Mouse (Mus musculus): Measurements from ENCODE around the gene Ano9. TPM values are rescaled to one million over a fixed set of nuclear protein-coding genes. Genes with fewer than 3 reads are reported as not detected.
A peak's percentile ranks its signal among the peaks of the same experiment; 100 is the strongest.

Ano9 gene
- total RNA-seq, 2 experiments from 2014 or later: 0.10 to 0.29 TPM

DNA sequence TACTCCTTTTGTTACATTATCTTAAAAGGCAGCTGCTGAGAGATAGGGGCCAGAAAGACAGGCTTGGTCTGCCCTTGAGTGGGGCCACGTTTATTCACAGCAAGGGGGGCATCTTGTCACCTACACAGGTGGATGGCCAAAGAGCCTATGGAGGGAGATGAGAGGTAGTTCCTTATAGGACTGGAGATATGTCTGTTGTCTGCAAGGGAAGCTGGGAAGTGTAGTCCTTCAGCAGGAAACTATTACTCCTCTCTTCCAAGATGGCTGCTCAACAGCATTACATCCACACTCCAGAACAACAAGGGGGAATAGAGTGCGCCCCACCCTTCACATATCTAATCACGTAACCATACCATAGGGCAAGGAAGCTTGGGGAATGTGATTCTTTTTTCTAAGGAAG lies 1.9 kb upstream of the Ano9 start:
- no peak for DNase-seq
- intact Hi-C loops (cut with DNase I): no loop called here

DNA sequence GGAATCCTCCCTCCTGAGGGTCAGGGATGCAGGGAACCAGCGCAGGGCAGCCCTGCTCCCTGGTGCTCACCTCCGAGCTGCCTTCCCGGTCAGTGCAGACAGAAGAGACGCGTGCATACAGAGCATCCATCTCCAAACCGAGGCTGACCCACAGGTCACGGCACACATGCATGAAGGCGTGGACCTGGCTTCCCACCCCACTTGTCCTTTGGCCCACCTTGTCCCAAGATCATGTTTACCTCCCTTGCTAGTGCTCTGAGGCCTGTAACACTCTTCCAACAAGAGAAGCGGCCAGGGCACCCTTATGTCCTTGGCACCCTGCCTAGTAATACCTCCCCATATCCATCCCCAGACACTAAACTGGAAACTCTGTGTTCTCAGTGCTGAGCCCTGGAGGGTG lies 1.7 kb downstream of the Ano9 start:
- intact Hi-C loops (cut with DNase I): loop anchor here (2.0 kb wide), 1 partner anchor 15 kb away; the partner anchor contains the start of gene Sigirr
- DNase-seq: no peak

DNA sequence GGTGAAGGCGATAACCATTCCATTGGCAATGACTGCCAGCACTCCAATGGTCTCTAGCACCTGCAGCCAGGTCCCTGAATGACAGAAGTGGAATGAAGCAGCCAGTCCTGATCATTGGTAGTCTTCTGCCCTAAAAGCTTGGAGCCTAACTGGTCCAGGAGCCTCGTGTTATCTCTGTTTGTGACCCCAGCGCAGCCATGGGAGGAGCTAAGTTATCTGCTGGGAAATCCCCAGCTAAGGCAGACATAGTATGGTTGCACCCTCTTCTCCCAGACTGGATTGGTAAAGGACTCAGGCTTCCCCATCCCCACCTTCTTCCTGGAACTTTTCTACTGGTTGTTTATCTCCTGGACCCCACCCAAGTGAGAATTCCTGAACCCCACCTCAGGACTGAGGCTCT lies 14.4 kb downstream of the Ano9 start:
- intact Hi-C loops (cut with DNase I): no loop called here
- DNase-seq: no peak

DNA sequence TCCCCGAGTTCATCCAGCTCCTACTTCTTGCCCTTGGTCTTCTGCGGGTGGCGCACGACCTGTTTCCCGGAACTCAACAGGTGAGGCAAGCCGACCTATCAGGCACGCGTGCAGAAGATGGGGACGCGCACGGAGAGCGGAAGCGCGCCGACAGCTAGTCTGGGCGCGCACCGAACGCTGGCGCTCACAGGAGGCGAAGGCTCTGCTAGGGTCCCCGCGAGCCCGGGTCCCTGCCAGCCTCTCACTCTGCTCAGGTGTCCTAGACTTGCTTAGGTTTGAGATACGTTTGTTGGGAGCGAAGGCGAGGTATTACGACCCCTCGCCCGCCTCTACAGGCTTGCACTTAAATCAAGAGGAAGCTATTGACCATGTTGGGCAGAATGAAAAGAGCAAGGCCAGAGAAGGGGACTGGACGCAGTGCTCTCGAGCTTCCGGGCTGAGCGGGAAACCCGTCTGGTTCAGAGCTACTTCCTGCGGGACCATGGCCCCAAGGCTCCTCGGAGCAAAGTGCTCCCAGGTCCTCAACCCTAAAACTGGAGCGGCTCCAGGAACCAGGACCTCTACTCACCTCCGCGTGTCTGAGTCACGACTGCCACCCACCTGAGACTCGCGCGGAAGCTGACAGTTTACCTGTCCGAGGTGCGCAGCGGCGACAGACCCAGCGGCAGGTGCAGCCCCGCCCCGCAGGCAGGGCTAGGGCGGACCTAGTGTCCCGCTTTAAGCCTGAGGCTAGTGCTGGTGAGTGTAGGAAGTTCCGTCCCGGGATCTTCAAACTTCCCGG lies 17.5 kb downstream of the Ano9 start, which contains the start of gene Sigirr:
Gene Sigirr, minus strand, starts transcription at position 662 of the 781 bp plus-strand sequence.
- DNase-seq: no peak
- intact Hi-C loops (cut with DNase I): loop anchor here (2.0 to 10.0 kb wide), 2 partner anchors 17 to 265 kb away; partner anchors contain the start of gene Ano9

DNA sequence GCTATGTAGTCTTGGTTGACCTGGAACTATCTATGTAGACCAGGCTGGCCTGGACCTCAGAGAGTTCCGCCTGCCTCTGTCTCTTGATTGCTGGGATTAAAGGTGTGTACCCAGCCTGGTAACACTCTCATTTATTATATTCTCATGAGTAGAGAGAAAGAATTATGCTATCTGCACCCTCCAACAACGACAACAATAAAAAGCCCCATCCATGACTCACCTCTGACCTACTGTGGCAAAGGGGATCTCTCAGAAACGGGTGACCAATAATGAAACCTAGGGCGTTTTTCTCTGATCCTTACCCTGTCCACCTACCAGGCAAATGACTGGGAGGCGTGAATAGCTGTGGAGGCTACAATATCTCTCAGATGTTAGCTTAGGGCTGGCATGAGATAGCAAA lies 20.4 kb downstream of the Ano9 start:
- no peak for DNase-seq
- intact Hi-C loops (cut with DNase I): loop anchor here (1.0 to 10.0 kb wide), 2 partner anchors 24 to 268 kb away; no protein-coding TSS in a partner anchor

DNA sequence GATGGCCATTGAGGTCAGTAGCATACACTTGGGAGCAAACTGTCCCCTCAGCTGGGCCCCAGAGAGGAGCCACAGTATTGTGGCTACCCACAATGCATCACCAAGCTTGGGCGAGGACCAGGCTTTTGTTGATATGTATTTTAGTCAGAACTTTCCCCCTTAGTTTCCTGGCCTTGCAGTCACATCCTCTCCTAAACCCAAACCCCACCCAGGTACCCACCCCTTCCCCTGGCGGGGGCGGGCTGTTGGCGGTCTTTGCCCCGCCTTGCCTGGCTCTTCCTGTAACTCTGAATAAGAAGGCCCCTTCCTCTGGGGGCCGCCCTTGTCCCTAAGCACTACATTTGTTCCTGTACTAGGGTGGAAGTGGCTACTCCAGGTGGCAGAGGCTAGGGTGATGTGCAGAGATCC lies 21.0 kb downstream of the Ano9 start:
- peak; percentile 71 for DNase-seq
- intact Hi-C loops (cut with DNase I): loop anchor here (1.0 to 10.0 kb wide), 2 partner anchors 25 to 268 kb away; no protein-coding TSS in a partner anchor

DNA sequence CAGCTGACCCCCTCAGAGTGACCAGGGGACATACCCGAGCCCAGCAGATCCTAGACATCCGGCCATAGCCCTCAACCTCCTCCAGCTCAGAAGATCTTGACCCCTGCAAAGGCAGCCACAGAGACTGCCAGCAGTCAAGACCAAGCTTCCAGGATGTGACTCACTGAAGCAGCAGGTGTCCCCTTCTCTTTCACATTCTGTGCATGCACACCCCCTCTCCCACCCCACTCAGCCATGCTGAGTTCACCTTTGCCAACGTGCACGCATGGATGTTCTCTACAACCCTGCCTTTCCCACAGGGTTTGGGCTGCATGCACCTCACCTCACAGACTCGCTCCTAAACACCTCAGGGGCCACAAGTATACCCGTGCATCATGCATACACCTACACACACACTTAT lies 21.6 kb downstream of the Ano9 start:
- intact Hi-C loops (cut with DNase I): loop anchor here (10.0 kb wide), 1 partner anchor 269 kb away; no protein-coding TSS in a partner anchor
- no peak for DNase-seq

DNA sequence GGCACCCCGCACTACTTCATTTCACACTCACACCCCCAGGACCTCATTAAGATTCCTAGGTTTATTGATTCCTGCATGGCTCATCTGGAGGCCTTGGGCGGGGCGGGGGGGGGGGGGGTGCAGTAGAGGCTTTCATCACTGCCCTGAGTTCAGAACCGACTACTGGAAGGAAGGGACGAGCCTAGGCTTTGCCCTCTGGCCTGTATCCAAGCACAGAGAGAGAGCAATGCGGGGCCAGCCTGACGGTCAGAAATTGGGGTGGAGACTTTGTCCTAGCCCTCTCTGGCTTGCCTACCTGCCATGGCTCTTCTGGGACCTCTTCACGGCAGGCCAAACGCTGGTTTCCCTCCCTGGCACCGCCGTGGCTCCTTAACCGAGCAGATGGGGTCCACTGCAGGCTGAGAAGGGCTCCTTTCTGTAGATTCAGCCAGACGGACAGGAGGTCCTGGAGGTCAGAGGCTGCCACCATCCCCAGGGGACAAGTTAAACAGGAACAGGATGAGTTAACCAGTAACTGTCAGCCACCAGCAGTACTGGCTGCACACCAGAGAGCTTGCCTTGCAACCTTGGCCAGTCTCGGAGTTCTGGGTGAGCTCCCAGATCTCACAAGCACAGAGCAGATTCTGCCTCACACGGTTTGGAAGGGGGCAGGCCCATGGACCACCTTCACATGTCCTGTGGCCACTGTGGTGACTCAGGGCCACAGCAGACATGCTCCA lies 23.0 kb downstream of the Ano9 start:
- intact Hi-C loops (cut with DNase I): loop anchor here (10.0 kb wide), 1 partner anchor 270 kb away; no protein-coding TSS in a partner anchor
- no peak for DNase-seq

DNA sequence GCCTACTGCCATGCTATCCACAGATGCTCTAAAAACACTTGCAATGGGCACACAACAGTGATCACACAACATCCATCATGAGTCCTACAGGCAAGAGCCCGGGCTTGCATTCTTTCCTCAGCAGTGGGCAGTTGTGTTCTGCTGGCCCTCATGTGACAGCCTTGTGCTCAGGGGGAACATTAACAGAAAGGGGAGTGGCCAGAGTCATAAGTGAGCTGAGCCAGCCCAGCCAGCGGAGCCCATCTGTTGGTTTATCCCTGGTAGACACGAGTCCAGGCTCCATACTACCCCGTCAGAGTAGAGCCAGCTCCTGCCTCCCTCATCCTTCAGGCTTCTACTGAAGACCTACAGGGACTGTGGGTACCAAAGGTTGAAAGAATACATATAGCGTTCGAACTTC lies 23.7 kb downstream of the Ano9 start:
- no peak for DNase-seq
- intact Hi-C loops (cut with DNase I): loop anchor here (2.0 to 10.0 kb wide), 2 partner anchors 37 to 271 kb away; no protein-coding TSS in a partner anchor

DNA sequence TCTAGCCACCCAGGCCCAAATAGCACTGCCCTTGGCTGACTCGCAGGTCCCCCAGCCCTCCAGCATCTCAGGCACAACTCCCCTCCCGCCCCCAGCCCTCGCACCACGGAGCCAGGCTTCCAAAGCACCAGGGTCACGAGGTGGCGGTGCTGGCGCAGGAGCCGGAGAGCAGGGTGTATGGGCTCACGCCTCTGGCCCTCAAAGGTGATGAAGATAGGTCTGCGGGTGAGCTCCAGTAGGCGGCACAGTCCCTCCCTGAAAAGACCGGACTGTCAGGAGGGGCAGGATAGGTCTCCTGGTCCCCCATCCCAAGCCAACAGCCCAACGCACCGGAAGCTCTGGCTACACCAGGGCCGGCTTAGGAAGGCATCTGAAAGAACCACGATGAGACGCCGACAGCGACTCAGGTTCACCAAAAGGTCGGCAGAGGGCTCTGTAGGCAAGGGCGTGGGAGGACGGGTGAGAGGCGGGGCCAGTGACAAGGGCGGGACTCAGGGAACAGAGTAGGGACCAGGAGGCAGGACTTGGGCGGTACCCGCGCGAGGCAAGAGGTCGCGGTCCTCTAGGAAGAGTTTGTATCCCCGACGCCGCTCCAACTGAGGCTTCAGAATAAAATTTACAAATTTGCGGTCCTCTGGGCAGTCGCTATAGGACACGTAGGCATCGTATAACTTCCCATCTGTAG lies 25.4 kb downstream of the Ano9 start:
- DNase-seq: peak; percentile 81 to 84
- intact Hi-C loops (cut with DNase I): loop anchor here (1.0 to 10.0 kb wide), 3 partner anchors 39 to 273 kb away; no protein-coding TSS in a partner anchor

DNA sequence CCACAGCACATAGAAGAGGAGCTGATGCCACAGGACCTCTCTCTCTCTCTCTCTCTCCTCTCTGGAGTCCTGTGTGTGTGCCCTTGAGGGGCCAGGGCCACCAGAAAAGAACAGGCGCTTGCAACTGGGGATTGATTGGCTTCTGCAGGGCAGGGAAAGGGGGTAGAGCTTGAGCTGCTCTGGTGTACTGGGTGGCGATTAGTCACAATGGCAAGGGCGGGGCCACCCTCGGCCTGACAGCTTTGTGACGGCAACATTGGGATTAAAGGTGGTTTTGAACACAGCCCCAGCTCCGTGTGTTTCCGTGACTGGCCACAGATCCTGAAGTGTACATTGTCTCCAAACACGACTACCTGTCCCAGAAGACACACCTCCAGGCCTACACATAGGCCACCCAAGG lies 27.4 kb downstream of the Ano9 start:
- intact Hi-C loops (cut with DNase I): loop anchor here (10.0 kb wide), 1 partner anchor 275 kb away; no protein-coding TSS in a partner anchor
- no peak for DNase-seq

DNA sequence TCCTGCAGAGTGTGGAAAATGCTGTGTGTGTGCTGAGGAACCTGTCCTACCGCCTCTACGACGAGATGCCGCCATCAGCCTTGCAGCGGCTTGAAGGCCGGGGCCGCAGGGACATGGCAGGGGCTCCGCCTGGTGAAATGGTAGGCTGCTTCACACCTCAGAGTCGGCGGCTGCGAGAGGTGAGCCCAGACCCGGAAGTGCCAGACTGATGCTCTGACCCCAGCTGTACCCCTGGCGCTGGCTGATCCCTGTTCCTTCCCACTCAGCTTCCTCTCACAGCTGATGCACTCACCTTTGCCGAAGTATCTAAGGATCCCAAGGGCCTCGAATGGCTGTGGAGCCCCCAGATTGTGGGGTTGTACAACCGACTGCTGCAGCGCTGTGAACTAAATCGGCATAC lies 29.1 kb downstream of the Ano9 start:
- DNase-seq: no peak
- intact Hi-C loops (cut with DNase I): no loop called here

DNA sequence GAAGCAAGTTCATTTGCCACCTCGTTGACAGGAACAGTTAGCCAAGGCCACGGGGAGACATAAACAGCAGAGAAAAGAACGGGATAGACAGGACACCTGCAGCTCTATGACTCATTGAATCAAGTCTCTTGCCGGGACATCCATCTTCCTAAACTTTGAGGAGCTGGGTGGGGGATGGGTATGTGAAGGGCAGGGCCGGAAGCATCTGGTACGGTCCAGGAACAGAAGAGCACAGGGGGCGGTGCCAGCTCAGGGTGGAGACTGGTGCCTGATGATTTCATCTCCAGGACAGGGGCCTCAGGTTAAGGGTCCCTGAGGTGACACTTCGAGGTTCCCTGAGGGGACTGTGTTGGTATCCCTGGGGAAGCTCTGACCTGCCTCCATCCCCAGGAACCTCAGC lies 29.7 kb downstream of the Ano9 start:
- intact Hi-C loops (cut with DNase I): no loop called here
- DNase-seq: no peak

DNA sequence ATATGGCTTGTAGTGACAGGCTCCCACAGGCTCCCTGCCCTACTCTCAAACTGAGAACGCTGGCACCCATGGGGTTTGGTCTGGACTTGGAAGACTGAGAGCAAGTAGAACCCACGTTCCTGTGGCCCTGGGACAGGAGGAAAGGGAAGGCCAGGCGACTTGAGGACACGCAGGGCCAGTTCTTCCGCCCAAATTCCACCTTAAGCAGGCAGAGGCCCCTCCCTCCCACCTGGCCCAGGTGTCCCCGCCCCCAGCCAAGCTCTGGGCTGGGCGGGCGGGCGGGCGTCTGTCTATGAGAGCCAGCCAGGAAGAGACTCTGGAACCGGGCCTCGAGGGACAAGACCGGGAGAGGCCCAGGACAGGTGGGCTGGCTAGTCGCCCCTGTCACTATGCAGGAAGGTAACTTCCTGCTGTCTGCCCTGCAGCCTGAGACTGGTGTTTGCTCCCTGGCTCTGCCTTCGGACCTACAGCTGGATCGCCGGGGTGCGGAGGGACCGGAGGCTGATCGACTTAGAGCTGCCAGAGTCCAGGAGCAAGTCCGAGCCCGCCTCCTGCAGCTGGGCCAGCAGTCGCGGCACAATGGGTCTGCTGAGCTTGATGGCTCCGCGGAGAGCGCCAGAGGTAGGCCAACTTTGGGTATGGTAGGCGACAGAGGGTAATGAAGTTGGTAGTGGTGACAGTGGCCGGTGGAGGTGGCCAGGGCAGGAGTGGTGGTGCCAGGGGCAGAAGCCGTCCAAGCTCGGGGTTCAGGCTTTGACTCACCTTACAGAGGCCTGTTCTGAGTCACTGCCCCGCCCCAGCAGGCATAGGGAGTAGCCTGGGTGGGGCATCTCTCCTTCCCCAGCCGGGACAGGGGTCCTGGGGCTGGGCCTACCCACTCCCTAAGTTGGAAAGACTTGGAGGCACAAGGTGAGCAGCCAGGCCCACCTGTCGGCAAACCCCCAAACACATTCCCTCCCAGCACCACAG lies 37.8 kb downstream of the Ano9 start:
- no peak for DNase-seq
- intact Hi-C loops (cut with DNase I): no loop called here

DNA sequence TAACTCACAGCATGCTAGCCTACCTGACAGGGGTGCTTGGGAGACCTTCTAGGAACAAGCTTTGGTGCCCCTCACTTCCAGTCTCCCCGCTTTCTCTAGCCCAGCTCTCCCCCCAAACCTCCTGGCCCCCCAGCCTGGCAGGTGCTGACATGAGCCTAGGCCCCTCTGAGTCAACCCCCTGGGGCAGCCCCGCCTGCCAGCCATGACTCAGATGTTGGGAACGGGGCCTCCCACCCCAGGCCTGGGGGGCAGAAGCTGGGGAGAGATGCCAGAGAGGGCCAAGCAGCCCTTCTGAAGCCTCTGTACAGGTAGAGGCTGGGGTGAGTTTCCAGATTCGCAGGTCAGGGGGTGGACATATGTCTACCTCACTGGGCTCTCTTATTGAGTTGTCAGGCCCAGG lies 38.7 kb downstream of the Ano9 start:
- intact Hi-C loops (cut with DNase I): no loop called here
- no peak for DNase-seq

DNA sequence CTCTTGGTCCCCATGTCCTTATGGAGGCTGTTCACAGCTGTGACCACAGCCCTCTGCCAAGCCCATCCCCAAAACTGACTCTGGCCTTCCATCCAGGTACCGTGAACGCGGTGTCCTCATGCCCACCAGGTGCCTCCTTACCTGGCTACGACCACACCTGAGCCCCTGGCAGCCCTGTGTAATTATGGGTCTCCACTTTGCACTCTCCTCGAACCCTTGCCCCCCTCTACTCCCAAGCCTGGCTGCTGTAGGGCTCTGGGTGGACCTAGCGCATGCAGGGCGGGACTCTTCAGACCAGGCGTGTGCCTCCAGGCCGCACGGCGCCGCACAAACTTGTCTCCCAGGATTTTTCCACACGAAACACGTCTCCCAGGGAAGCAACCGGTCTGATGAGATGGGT lies 39.8 kb downstream of the Ano9 start, which contains the start of gene Pkp3:
Gene Pkp3, plus strand, starts transcription at position 378 of the 400 bp plus-strand sequence.
- intact Hi-C loops (cut with DNase I): no loop called here
- no peak for DNase-seq

DNA sequence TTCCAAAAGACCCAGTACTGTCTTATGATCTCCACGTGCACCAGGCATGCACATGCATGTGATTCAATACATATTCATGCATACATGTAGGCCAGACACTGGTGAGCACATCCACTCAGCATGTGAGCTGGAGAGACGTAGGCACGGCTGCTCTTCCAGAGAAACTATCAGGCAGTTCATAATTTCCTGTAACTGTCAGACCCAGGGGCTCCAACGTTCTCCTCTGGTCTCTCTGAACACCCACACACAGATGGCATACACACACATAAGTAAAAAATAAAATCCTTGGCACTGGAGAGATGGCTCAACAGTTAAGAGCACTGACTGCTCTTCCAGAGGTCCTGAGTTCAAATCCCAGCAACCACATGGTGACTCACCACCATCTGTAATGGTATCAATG lies 43.8 kb downstream of the Ano9 start:
- intact Hi-C loops (cut with DNase I): loop anchor here (5.0 kb wide), 3 partner anchors 104 to 226 kb away; partner anchors contain the start of genes Odf3 and Scgb1c1
- DNase-seq: no peak

DNA sequence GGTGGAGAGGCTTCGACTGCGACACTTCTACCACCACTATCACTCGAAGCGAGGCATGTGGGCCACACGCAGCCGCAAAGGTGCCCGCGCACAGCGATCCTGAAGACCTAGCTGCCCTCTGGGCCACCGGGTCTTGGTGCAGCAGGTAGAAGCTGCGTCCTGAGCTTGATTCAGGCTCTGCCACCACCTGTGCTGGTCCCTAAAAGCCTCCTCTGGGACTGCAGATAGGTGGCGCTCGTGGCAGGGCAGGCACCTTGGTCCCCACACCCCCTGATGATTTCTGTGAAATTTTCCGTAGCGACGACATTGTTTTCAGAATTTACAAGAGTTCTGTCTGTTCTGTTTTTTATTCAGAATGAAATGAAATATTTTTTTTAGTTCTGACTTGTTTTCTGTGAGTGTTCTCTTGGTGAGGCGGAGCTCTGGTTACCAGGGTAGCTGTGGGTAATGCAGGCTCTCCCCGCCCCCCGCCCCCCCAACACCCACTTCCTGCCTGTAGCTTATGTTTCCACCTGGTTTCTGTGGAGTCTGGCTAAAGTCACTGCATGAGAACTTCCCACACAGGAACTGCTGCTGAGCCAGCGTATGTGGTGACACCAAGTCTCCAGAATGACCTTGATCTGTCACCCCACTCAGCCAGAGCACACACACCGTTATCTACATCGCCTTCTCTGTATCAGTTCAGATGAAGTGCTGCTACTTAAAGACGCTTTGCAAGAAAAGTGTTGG lies 45.4 kb downstream of the Ano9 start:
- DNase-seq: no peak
- intact Hi-C loops (cut with DNase I): loop anchor here (5.0 kb wide), 3 partner anchors 105 to 225 kb away; partner anchors contain the start of genes Odf3 and Scgb1c1
